Mouse (Mus musculus) right cerebral cortex, adult 2 months (tissue): Measurements from ENCODE around the gene Pof1b.
A peak's percentile ranks its signal among the peaks of the same experiment; 100 is the strongest.

Experiments
- DNase-seq, 2 experiments: peaks; one replicate each; pipeline ENCODE4 v3.0.0; 2021 to 2022; ENCODE audit warnings: low spot score in 2 of 2

Pof1b gene

GRCm38 (mm10) chrX:112698508-112698907, at the start of gene Pof1b:
TSS of gene Pof1b (minus strand) at chrX:112698651.
- DNase-seq: no peak

GRCm38 (mm10) chrX:112716587-112716986, 18.1 kb upstream of the Pof1b start:
- no peak for DNase-seq

- DNase-seq: no peak
Observed at GRCm38 (mm10) chrX:112694392-112694791, 4.1 kb downstream of the Pof1b start.

DNA sequence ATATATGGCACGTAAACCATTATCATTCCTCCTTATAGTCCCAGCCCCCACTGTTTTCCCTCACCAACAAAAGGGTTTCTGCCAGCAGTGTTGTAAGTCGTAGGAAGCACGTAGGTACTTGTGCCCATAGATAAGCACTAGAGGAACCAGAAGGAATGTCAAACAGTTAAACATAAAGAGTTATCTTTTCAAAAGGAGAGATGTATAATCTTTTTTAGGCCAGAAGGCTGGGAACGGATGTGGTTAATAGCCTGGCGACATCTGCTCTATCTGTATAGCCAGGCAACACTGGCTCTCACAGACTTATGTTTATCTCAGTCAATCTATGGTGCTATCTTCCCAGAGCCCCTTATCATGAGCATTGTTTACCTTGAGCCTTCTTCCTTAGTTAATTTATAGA, 17.8 kb downstream of the Pof1b start:
- no peak for DNase-seq

- DNase-seq: no peak
Observed at GRCm38 (mm10) chrX:112675525-112675924, 22.9 kb downstream of the Pof1b start.

- peak; percentile 13 to 31 for DNase-seq
Observed at GRCm38 (mm10) chrX:112601306-112602120, 96.9 kb downstream of the Pof1b start.

- peak; percentile 62 for DNase-seq
Observed at GRCm38 (mm10) chrX:112600511-112601305, 97.7 kb downstream of the Pof1b start, which contains the start of gene Zfp711. TSS of gene Zfp711 (plus strand) at chrX:112600526.
